Mouse (Mus musculus): Measurements from ENCODE around the gene Tyrp1. TPM values are rescaled to one million over a fixed set of nuclear protein-coding genes. Genes with fewer than 3 reads are reported as not detected.
A peak's percentile ranks its signal among the peaks of the same experiment; 100 is the strongest.

Gene Tyrp1
- polyA plus RNA-seq, 1 experiment: not detected

GRCm38 (mm10) chr4:80875055-80875454, 41.1 kb downstream of the Tyrp1 start:
- H3K27me3 ChIP-seq (ENCODE audit: control insufficient read depth, insufficient read depth, insufficient read length): no peaks in the 10 kb centered on the region
- no peak overlapping the region for H3ac ChIP-seq (ENCODE audit: control insufficient read depth, insufficient read length)
- H3K4me2 ChIP-seq (ENCODE audit: low read depth): no peak overlapping the region
- H3K36me3 ChIP-seq (ENCODE audit: control insufficient read depth, insufficient read depth): no peaks in the 10 kb centered on the region
- no peak for TF ChIP-seq POLR2AphosphoS2 (IDR thresholded peaks at IDR 0.05; ENCODE audit: insufficient read length, low read depth)
- TF ChIP-seq E2F4 (IDR thresholded peaks at IDR 0.05; ENCODE audit: insufficient read depth): no peak
- TF ChIP-seq TCF12 (IDR thresholded peaks at IDR 0.05; ENCODE audit: insufficient read depth, poor library complexity, severe bottlenecking): no peak
- TF ChIP-seq MYOG (IDR thresholded peaks at IDR 0.05; ENCODE audit: control insufficient read depth in 1 of 3, insufficient read depth in 1 of 3, insufficient read length in 2 of 3, low read depth in 2 of 3): no peak
- no peak for TF ChIP-seq MYOD1 (IDR thresholded peaks at IDR 0.05; ENCODE audit: control insufficient read depth in 1 of 3, insufficient read length in 2 of 3, low read depth in 2 of 3)
- TF ChIP-seq SRF (IDR thresholded peaks at IDR 0.05; ENCODE audit: control insufficient read depth, insufficient read length, low read depth): no peak
- no peak for TF ChIP-seq TCF3 (IDR thresholded peaks at IDR 0.05; ENCODE audit: insufficient read length, low read depth)
- no peak for TF ChIP-seq CEBPB (IDR thresholded peaks at IDR 0.05; ENCODE audit: insufficient read depth, poor library complexity, severe bottlenecking)
- no peak for TF ChIP-seq POLR2A (IDR thresholded peaks at IDR 0.05; ENCODE audit: insufficient read length, low read depth)
- TF ChIP-seq USF1 (IDR thresholded peaks at IDR 0.05; ENCODE audit: low read depth): no peak
- TF ChIP-seq REST (IDR thresholded peaks at IDR 0.05; ENCODE audit: insufficient read depth, insufficient read length): no peak
- TF ChIP-seq MAX (IDR thresholded peaks at IDR 0.05; ENCODE audit: low read depth): no peak
- H3K79me2 ChIP-seq (ENCODE audit: control insufficient read depth, insufficient read depth): no peaks in the 10 kb centered on the region
- no peak overlapping the region for H3K4me3 ChIP-seq

- TF ChIP-seq REST (IDR thresholded peaks at IDR 0.05; ENCODE audit: insufficient read depth, insufficient read length): no peak
- TF ChIP-seq CEBPB (IDR thresholded peaks at IDR 0.05; ENCODE audit: insufficient read depth, poor library complexity, severe bottlenecking): no peak
- no peak for TF ChIP-seq TCF12 (IDR thresholded peaks at IDR 0.05; ENCODE audit: insufficient read depth, poor library complexity, severe bottlenecking)
- TF ChIP-seq POLR2AphosphoS2 (IDR thresholded peaks at IDR 0.05; ENCODE audit: insufficient read length, low read depth): no peak
- TF ChIP-seq USF1 (IDR thresholded peaks at IDR 0.05; ENCODE audit: low read depth): no peak
- TF ChIP-seq MYOD1 (IDR thresholded peaks at IDR 0.05; ENCODE audit: control insufficient read depth in 1 of 3, insufficient read length in 2 of 3, low read depth in 2 of 3): no peak
- TF ChIP-seq MAX (IDR thresholded peaks at IDR 0.05; ENCODE audit: low read depth): no peak
- TF ChIP-seq POLR2A (IDR thresholded peaks at IDR 0.05; ENCODE audit: insufficient read length, low read depth): no peak
- TF ChIP-seq SRF (IDR thresholded peaks at IDR 0.05; ENCODE audit: control insufficient read depth, insufficient read length, low read depth): no peak
- no peak for TF ChIP-seq E2F4 (IDR thresholded peaks at IDR 0.05; ENCODE audit: insufficient read depth)
Measured at GRCm38 (mm10) chr4:80881996-80882599, 48.2 kb downstream of the Tyrp1 start.

GRCm38 (mm10) chr4:80886631-80887030, 52.7 kb downstream of the Tyrp1 start:
- TF ChIP-seq MAX (IDR thresholded peaks at IDR 0.05; ENCODE audit: low read depth) (no peak), MYOD1 (IDR thresholded peaks at IDR 0.05; ENCODE audit: control insufficient read depth in 1 of 3, insufficient read length in 2 of 3, low read depth in 2 of 3) (no peak), TCF12 (IDR thresholded peaks at IDR 0.05; ENCODE audit: insufficient read depth, poor library complexity, severe bottlenecking) (no peak), CEBPB (IDR thresholded peaks at IDR 0.05; ENCODE audit: insufficient read depth, poor library complexity, severe bottlenecking) (no peak), MYOG (IDR thresholded peaks at IDR 0.05; ENCODE audit: control insufficient read depth in 1 of 3, insufficient read depth in 1 of 3, insufficient read length in 2 of 3, low read depth in 2 of 3) (no peak), REST (IDR thresholded peaks at IDR 0.05; ENCODE audit: insufficient read depth, insufficient read length) (no peak), POLR2AphosphoS2 (IDR thresholded peaks at IDR 0.05; ENCODE audit: insufficient read length, low read depth) (no peak), TCF3 (IDR thresholded peaks at IDR 0.05; ENCODE audit: insufficient read length, low read depth) (no peak), USF1 (IDR thresholded peaks at IDR 0.05; ENCODE audit: low read depth) (no peak), SRF (IDR thresholded peaks at IDR 0.05; ENCODE audit: control insufficient read depth, insufficient read length, low read depth) (no peak), E2F4 (IDR thresholded peaks at IDR 0.05; ENCODE audit: insufficient read depth) (no peak), POLR2A (IDR thresholded peaks at IDR 0.05; ENCODE audit: insufficient read length, low read depth) (no peak)
- no peak overlapping the region for H3ac ChIP-seq (ENCODE audit: control insufficient read depth, insufficient read length)
- H3K36me3 ChIP-seq (ENCODE audit: control insufficient read depth, insufficient read depth): no peaks in the 10 kb centered on the region
- H3K4me3 ChIP-seq: no peak overlapping the region
- H3K27me3 ChIP-seq (ENCODE audit: control insufficient read depth, insufficient read depth, insufficient read length): no peaks in the 10 kb centered on the region
- H3K79me2 ChIP-seq (ENCODE audit: control insufficient read depth, insufficient read depth): no peaks in the 10 kb centered on the region
- H3K4me2 ChIP-seq (ENCODE audit: low read depth): peak overlapping the region; percentile 27

More at GRCm38 (mm10) chr4:80881996-80882599, 48.2 kb downstream of the Tyrp1 start:
- Histone ChIP-seq H3ac (ENCODE audit: control insufficient read depth, insufficient read length) (no peak overlapping the region), H3K36me3 (ENCODE audit: control insufficient read depth, insufficient read depth) (no peaks in the 10 kb centered on the region), H3K4me3 (peak overlapping the region; percentile 10), H3K79me2 (ENCODE audit: control insufficient read depth, insufficient read depth) (no peaks in the 10 kb centered on the region), H3K4me2 (ENCODE audit: low read depth) (no peak overlapping the region), H3K27me3 (ENCODE audit: control insufficient read depth, insufficient read depth, insufficient read length) (no peaks in the 10 kb centered on the region)

- Histone ChIP-seq H3K4me2 (ENCODE audit: low read depth) (no peak overlapping the region), H3K79me2 (ENCODE audit: control insufficient read depth, insufficient read depth) (no peaks in the 10 kb centered on the region), H3K36me3 (ENCODE audit: control insufficient read depth, insufficient read depth) (no peaks in the 10 kb centered on the region), H3K4me3 (no peak overlapping the region), H3ac (ENCODE audit: control insufficient read depth, insufficient read length) (no peak overlapping the region), H3K27me3 (ENCODE audit: control insufficient read depth, insufficient read depth, insufficient read length) (no peaks in the 10 kb centered on the region)
- TF ChIP-seq TCF12 (IDR thresholded peaks at IDR 0.05; ENCODE audit: insufficient read depth, poor library complexity, severe bottlenecking): no peak
- no peak for TF ChIP-seq TCF3 (IDR thresholded peaks at IDR 0.05; ENCODE audit: insufficient read length, low read depth)
- no peak for TF ChIP-seq SRF (IDR thresholded peaks at IDR 0.05; ENCODE audit: control insufficient read depth, insufficient read length, low read depth)
Measured at GRCm38 (mm10) chr4:80891004-80891403, 57.1 kb downstream of the Tyrp1 start.

Measured in myocyte (in vitro differentiated cells).